In genomic region chr2:62046421-62046845, GRCm38 (mm10) we compare ENCODE assay signal across 7 mouse cellular contexts. TPM values are rescaled to one million over a fixed set of nuclear protein-coding genes. Genes with fewer than 3 reads are reported as not detected.
DNase-seq lines count a peak whose midpoint lies in the region; ATAC-seq and TF ChIP-seq lines count a peak whose summit lies in the region.

TSS of gene Slc4a10 (plus strand) at chr2:62046462.

- TF ChIP-seq CTCF in lung, postnatal 0 days (IDR thresholded peaks at IDR 0.05): no peak

- H3K27ac ChIP-seq in lung, postnatal 0 days (ENCODE audit: low read length): no peak within 1 kb of the TSS
- H3K27ac ChIP-seq in forebrain, embryonic 14.5 days (ENCODE audit: low read depth, low read length): peak within 1 kb of the TSS; percentile 81
- no peak within 1 kb of the TSS for H3K27ac ChIP-seq in stomach, embryonic 14.5 days (ENCODE audit: low read length)

- peak within 1 kb of the TSS; percentile 55 for H3K4me2 ChIP-seq in lung, postnatal 0 days (replicated peaks; ENCODE audit: low read depth, low read length)
- peak within 1 kb of the TSS; percentile 74 for H3K4me2 ChIP-seq in forebrain, embryonic 14.5 days (ENCODE audit: low read length)
- H3K4me2 ChIP-seq in stomach, embryonic 14.5 days (replicated peaks; ENCODE audit: low read depth, low read length): peak within 1 kb of the TSS; percentile 44

- WGBS in lung, postnatal 0 days: 9% methylated on average over 10 of the region's 10 CpGs
- WGBS in forebrain, embryonic 14.5 days: 15% methylated on average over 10 of the region's 10 CpGs
- WGBS in stomach, embryonic 14.5 days: 18% methylated on average over 10 of the region's 10 CpGs

- H3K36me3 ChIP-seq in lung, postnatal 0 days (ENCODE audit: insufficient read depth, low read length): no peaks in the 10 kb centered on the region
- H3K36me3 ChIP-seq in forebrain, embryonic 14.5 days (ENCODE audit: control insufficient read depth, insufficient read depth, low read length): no peaks in the 10 kb centered on the region
- H3K36me3 ChIP-seq in stomach, embryonic 14.5 days (ENCODE audit: control insufficient read depth, insufficient read depth, low read length): no peaks in the 10 kb centered on the region

- TF ChIP-seq EP300 in lung, postnatal 0 days (IDR thresholded peaks at IDR 0.05): no peak

- no peaks in the 10 kb centered on the region for H3K27me3 ChIP-seq in lung, postnatal 0 days (replicated peaks; ENCODE audit: insufficient read depth, low read length)
- no peaks in the 10 kb centered on the region for H3K27me3 ChIP-seq in forebrain, embryonic 14.5 days (replicated peaks; ENCODE audit: control insufficient read depth, insufficient read depth, low read length)
- no peaks in the 10 kb centered on the region for H3K27me3 ChIP-seq in stomach, embryonic 14.5 days (ENCODE audit: control insufficient read depth, insufficient read depth, low read length)

- H3K9ac ChIP-seq in lung, postnatal 0 days (replicated peaks; ENCODE audit: low read depth): no peak within 1 kb of the TSS
- peak within 1 kb of the TSS; percentile 66 for H3K9ac ChIP-seq in forebrain, embryonic 14.5 days (ENCODE audit: low read length)
- 0 out of 2 replicates have a peak within 1 kb of the TSS, but pooled peaks have one; percentile 0 for H3K9ac ChIP-seq in stomach, embryonic 14.5 days (replicated peaks; ENCODE audit: low read depth, low read length)

- DNase-seq in lung, postnatal 0 days (ENCODE audit: low spot score): no peak
- no peak for DNase-seq in lung, postnatal 36 days
- peak; percentile 77 for DNase-seq in forebrain, embryonic 14.5 days (ENCODE audit: low spot score)
- peak; percentile 68 to 70 for DNase-seq in layer of hippocampus, adult 8-10 months (ENCODE audit: low spot score in 2 of 2)
- DNase-seq in mesoderm, embryonic 11.5 days (ENCODE audit: low read depth, low spot score): peak; percentile 21
- DNase-seq in gastrocnemius, adult 18-20 months (ENCODE audit: low spot score): no peak

- no peaks in the 10 kb centered on the region for H3K9me3 ChIP-seq in lung, postnatal 0 days (ENCODE audit: low read length)
- no peaks in the 10 kb centered on the region for H3K9me3 ChIP-seq in forebrain, embryonic 14.5 days (replicated peaks; ENCODE audit: control insufficient read depth, low read length)
- no peaks in the 10 kb centered on the region for H3K9me3 ChIP-seq in stomach, embryonic 14.5 days (ENCODE audit: control insufficient read depth, low read depth, low read length)

- H3K4me3 ChIP-seq in lung, postnatal 0 days (ENCODE audit: low read depth, low read length): peak within 1 kb of the TSS; percentile 29; the same call in 1 of the 2 replicates
- H3K4me3 ChIP-seq in forebrain, embryonic 14.5 days (ENCODE audit: low read depth, low read length): peak within 1 kb of the TSS; percentile 34
- peak within 1 kb of the TSS; percentile 36 for H3K4me3 ChIP-seq in stomach, embryonic 14.5 days (ENCODE audit: low read depth, low read length)

- ATAC-seq in lung, postnatal 0 days: no peak
- peak; percentile 78 for ATAC-seq in forebrain, embryonic 14.5 days
- no peak for ATAC-seq in stomach, embryonic 14.5 days (ENCODE audit: insufficient number of reproducible peaks, insufficient read depth, low FRiP score, low read depth)

- H3K4me1 ChIP-seq in lung, postnatal 0 days (ENCODE audit: insufficient read depth, low read depth, low read length): peaks cover 3% of the 10 kb centered on the region; the same call in 1 of the 2 replicates
- H3K4me1 ChIP-seq in forebrain, embryonic 14.5 days (ENCODE audit: control insufficient read depth, insufficient read depth, low read length): no peaks in the 10 kb centered on the region
- no peaks in the 10 kb centered on the region for H3K4me1 ChIP-seq in stomach, embryonic 14.5 days (ENCODE audit: control insufficient read depth, insufficient read depth, low read length)

RNA-seq across cellular contexts. Expression of gene Slc4a10, which starts in this region (rescaled TPM):
- 0.13 and 0.17 TPM in 2 replicates for polyA plus RNA-seq in lung, postnatal 0 days (2015; fragmentation: Nextera tagmentation; extraction: Ambion mirVana)
- 6.6 and 9.0 TPM in 2 replicates for polyA plus RNA-seq in forebrain, embryonic 14.5 days (2014; fragmentation: Nextera tagmentation; extraction: Ambion mirVana)
- total RNA-seq in layer of hippocampus, adult 8-10 months (2022): 100 to 1,000 TPM; 203 to 233 (median 219) TPM
- 0.13 and 0.67 TPM in 2 replicates for polyA plus RNA-seq in stomach, embryonic 14.5 days (2014; fragmentation: Nextera tagmentation; extraction: Ambion mirVana)
- 1 to 10 TPM in 1 of 2 experiments, under 1 TPM in 1; 0.14 to 1.0 TPM for total RNA-seq in gastrocnemius, adult 18-20 months (2021)

Comparison
In these comparisons a context has a peak if more than half of its experiments do, and no peak if none do; other contexts are left out.
1. RNA of gene Slc4a10 (total RNA-seq): 203 to 233 TPM in layer of hippocampus, adult 8-10 months; 0.14 to 1.0 TPM in gastrocnemius, adult 18-20 months; every median in the first group is over 10 times any median in the second.
2. DNase-seq: peak in forebrain, embryonic 14.5 days (single experiment), layer of hippocampus, adult 8-10 months (2 of 2) and mesoderm, embryonic 11.5 days (single experiment); none in lung, postnatal 0 days (single experiment), lung, postnatal 36 days (single experiment) and gastrocnemius, adult 18-20 months (single experiment).
3. Peak in every context shown above with its lines, with median percentiles within 50 percentile points of each other: H3K4me2 ChIP-seq and H3K4me3 ChIP-seq.